In genomic region chr12:113948017-113948416, GRCm38 (mm10) we compare ENCODE assay signal across 8 mouse cellular contexts.
A peak's percentile ranks its signal among the peaks of the same experiment; 100 is the strongest.
DNase-seq lines count a peak whose midpoint lies in the region; ATAC-seq and TF ChIP-seq lines count a peak whose summit lies in the region.
"Not testable (repeated sequence)": the region's sequence is repeated elsewhere in the genome, so short reads cannot be mapped to it uniquely, and the experiment has no call there.

No protein-coding gene starts in this region.

- ATAC-seq in CD4-positive, CD25-positive, alpha-beta regulatory T cell, adult 4 months: peak; percentile 41
- ATAC-seq in common myeloid progenitor, adult 5-6 weeks (replicated peaks; ENCODE audit: low read depth, poor library complexity, severe bottlenecking): peak; percentile 92
- peak; percentile 74 for ATAC-seq in granulocyte monocyte progenitor cell, adult 5-6 weeks (replicated peaks; ENCODE audit: poor library complexity, severe bottlenecking)
- peak; percentile 93 for ATAC-seq in megakaryocyte progenitor cell, adult 5-6 weeks (replicated peaks; ENCODE audit: poor library complexity)

- H3K4me3 ChIP-seq in left cerebral cortex, adult 2 months: not testable (repeated sequence)

- H3K27ac ChIP-seq in left cerebral cortex, adult 2 months: not testable (repeated sequence)

- intact Hi-C loops in left cerebral cortex, adult 2 months (cut with DNase I): not testable (repeated sequence)

- DNase-seq in WW6 (ENCODE audit: low read depth, low spot score): peak; percentile 9
- DNase-seq in kidney, adult 18-20 months: peak; percentile 47
- DNase-seq in left cerebral cortex, adult 2 months (ENCODE audit: extremely low spot score in 1 of 2, low spot score in 2 of 2): not testable (repeated sequence)
- peak; percentile 23 for DNase-seq in thymus, postnatal 0 days (ENCODE audit: low spot score)

- peak; percentile 25 for TF ChIP-seq CTCF in left cerebral cortex, adult 2 months (IDR thresholded peaks at IDR 0.05)

Comparison
In these comparisons a context has a peak if more than half of its experiments do, and no peak if none do; other contexts are left out.
1. ATAC-seq: peak in every context shown above with its lines; median percentile 93 in megakaryocyte progenitor cell, adult 5-6 weeks; 92 in common myeloid progenitor, adult 5-6 weeks; 74 in granulocyte monocyte progenitor cell, adult 5-6 weeks; 41 in CD4-positive, CD25-positive, alpha-beta regulatory T cell, adult 4 months.